Mouse (Mus musculus): Measurements from ENCODE around the gene Casp7.
A peak's percentile ranks its signal among the peaks of the same experiment; 100 is the strongest.
"Not testable (repeated sequence)": the region's sequence is repeated elsewhere in the genome, so short reads cannot be mapped to it uniquely, and the experiment has no call there.

Gene Casp7

DNA sequence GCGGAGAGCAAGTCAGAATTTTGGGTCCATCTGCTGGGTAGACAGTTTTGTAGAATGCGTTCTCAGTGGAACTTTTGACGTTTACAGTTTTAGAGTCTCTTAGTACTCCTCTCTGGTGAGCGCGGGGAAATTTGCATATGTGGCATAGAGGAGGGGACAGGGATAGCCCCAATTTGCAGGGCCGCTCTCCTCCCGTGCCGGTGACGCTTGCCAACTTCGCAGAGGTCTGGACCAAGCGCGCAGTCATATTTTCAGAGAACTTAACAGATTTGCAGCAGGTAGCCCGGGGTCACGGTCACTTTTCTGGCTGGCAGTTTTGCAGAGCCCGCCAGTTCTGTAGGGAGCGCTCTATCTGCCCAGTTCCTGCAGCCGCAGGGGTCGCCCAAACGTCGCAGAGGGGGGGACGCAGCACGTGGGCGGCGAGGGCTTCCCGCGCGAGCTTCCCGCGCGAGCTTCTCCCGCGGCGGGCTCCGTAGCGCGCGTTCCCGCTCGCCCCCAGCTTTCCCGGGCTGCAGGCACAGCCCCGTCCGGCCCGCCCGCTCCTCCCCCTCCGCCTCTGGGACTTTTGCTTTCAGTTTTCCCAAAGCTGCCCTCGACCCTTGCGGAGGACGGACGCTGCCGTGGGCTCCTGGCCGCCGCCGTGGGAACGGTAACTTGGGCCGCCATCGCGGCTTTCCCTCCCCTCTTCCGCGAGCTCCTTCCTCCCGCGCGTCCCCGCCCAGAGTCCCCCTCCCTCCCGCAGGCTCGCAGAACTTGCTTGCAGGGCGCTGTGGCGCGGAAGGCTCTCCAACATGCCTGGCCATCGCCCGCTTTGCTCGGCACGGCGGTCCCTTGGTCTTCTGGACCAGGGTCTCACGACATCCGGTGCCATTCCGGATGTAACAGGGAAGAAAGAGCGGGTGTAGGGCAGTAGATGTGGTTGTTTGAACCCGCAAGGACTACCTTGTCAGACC, at the start of gene Casp7:
Gene Casp7, plus strand, starts transcription at position 461 of the 953 bp plus-strand sequence.
- no peak for DNase-seq (ENCODE audit: low spot score)

DNA sequence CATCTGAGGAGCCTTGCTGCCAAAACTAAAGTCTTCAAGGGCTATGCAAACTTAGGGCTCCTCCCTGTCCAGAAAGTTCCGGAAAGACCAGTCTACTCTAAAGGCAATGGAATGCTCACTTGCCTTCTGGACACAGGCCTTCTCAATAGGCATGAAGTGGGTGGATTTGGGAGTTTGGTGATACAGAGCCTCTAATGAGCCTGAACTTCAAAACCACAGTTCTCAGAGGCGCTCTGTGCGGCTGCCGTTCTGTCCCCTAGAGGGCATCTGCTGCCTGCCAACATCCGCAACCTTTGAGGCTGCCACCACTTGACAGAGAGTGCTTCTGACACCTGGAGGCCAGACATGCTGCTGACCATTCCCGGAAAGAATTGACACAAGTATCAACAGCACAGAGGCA, 47.6 kb upstream of the Casp7 start:
- no peak for DNase-seq (ENCODE audit: low spot score)

GRCm38 (mm10) chr19:56353689-56354088, 43.2 kb upstream of the Casp7 start:
- DNase-seq (ENCODE audit: low spot score): no peak

- no peak for DNase-seq (ENCODE audit: low spot score)
Observed at GRCm38 (mm10) chr19:56355201-56355600, 41.7 kb upstream of the Casp7 start.

GRCm38 (mm10) chr19:56356480-56357373, 40.2 kb upstream of the Casp7 start:
- DNase-seq (ENCODE audit: low spot score): peak; percentile 42

- DNase-seq (ENCODE audit: low spot score): not testable (repeated sequence)
Observed at GRCm38 (mm10) chr19:56357374-56357708, 39.6 kb upstream of the Casp7 start.

- DNase-seq (ENCODE audit: low spot score): no peak
Observed at GRCm38 (mm10) chr19:56358890-56359289, 38.0 kb upstream of the Casp7 start.

GRCm38 (mm10) chr19:56363721-56364460, 33.0 kb upstream of the Casp7 start:
- no peak for DNase-seq (ENCODE audit: low spot score)

DNA sequence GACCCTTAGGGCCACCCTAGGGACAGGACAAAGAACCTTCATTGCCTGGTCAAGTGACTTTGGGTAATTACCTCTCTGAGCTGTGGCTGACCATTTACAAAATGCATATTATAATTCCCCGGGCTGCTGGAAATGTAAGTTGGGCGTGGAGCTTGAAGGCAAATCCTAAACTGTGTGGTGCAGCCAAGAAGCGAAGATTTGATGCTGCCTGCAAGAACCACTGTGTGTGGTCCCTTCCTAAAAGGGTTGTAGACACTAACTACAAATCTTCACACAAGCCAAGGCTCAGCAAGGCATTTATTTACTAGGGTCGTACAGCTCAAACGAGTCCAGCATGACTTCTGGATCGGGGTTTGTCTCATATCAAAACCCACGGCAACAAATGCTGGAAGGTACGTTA, 32.4 kb upstream of the Casp7 start:
- no peak for DNase-seq (ENCODE audit: low spot score)

GRCm38 (mm10) chr19:56366168-56366567, 30.8 kb upstream of the Casp7 start:
- DNase-seq (ENCODE audit: low spot score): no peak

GRCm38 (mm10) chr19:56366625-56367024, 30.3 kb upstream of the Casp7 start:
- no peak for DNase-seq (ENCODE audit: low spot score)

GRCm38 (mm10) chr19:56367778-56368177, 29.2 kb upstream of the Casp7 start:
- no peak for DNase-seq (ENCODE audit: low spot score)

- DNase-seq (ENCODE audit: low spot score): no peak
Observed at GRCm38 (mm10) chr19:56368912-56369311, 28.0 kb upstream of the Casp7 start.

- DNase-seq (ENCODE audit: low spot score): no peak
Observed at GRCm38 (mm10) chr19:56370389-56371150, 26.4 kb upstream of the Casp7 start.

GRCm38 (mm10) chr19:56372226-56372625, 24.7 kb upstream of the Casp7 start:
- no peak for DNase-seq (ENCODE audit: low spot score)

DNA sequence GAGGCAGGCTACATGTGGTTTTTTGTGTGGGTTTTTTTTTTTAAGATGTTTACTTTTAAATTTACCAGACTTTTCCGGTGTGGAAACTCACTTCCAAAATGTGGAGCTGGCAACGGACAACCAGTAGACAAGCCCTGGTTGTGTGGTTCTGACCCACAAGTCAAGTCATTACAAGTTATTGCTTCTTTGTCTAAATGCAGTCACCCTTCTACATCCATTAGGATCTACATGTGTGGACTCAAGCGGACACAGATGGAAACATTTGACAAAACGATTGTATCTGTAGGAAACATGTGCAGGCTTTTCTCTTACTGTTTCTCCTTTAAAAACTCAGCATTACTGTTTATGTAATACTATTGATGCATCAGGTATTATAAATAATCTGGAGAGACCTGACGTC, 23.7 kb upstream of the Casp7 start:
- no peak for DNase-seq (ENCODE audit: low spot score)

DNA sequence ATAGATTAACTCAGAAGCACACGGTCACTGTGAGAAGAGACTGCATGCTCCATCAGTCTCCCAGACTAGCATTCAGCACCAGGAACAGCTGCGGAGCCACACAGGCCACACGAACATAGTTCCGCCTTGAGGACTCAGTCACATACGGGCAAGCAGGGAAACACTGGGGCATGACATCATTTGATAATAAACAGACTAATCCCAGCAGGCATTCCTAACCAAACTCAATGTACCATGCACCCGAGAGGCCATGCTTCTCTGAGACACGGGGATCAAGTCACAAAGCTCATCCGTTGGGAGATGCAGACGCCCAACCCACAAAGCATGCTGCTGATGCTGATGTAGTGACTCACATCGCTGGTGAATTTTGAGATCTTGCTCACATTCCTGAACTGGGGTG, 22.9 kb upstream of the Casp7 start:
- no peak for DNase-seq (ENCODE audit: low spot score)

DNA sequence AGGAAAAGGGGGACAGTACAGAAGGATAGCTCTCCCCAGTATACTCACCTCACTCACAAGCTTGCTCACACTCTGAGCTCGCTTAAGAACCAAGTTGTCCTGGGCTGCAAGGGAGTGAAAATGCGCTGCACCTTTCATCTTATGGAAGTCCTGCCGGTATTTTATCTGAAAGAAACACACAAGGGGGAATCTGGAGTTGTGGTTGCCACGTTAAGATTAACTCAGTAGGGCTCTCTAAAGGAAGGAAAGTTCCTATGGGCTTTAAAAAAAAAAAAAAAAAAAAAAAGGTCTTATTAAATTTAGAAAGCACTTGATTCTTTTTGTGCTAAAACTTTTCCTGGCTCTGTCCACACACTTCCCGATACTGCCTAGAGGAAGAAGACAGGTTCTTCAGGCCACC, 18.9 kb upstream of the Casp7 start:
- no peak for DNase-seq (ENCODE audit: low spot score)

DNA sequence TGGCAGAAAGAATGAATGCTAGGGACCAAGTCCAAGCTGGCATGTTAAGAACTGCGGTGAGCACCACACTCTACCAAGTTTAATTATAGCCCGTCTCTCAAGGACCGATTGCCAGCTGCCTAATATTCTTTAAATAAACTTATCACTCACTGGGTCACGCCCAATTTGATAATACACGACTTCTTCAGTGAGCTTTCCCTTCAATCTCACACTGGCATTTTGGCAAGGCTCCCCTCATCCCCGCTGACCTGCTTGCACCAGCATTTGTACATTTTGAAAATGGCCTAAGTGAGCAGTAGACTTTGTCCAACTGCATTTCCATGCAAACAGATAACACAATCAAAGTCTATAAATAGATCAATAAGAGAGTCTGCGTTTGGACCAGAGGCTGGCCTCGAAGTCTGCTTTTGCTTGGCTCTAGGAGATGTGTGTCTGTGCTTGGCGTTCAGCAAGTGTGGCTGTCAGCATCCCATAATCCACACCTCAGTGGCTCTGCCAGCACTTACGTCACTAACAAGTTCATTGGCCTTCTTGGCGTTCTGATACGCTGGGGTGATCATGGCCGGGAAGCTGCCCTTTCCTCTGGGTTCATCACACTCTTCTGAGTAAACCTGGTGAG, 18.3 kb upstream of the Casp7 start:
- DNase-seq (ENCODE audit: low spot score): no peak

DNA sequence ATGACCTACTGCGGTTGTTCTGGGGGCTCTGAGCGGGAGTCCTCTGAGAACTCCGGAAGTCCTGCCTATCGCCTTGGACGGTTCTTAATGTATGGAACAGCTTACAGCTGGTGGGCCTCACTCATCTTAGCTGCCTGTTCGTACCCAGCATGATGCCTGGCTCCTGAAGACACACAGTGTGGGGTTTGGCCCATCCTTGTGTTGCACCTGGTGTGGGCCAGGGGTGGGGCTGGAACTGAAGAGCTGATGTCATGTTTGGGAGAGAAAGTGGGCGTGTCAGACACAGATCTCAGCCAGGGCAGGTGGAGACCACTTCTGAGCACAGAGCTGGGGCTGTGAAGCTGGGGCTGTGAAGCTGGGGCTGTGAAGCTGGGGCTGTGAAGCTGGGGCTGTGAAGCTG, 16.6 kb upstream of the Casp7 start:
- no peak for DNase-seq (ENCODE audit: low spot score)

DNA sequence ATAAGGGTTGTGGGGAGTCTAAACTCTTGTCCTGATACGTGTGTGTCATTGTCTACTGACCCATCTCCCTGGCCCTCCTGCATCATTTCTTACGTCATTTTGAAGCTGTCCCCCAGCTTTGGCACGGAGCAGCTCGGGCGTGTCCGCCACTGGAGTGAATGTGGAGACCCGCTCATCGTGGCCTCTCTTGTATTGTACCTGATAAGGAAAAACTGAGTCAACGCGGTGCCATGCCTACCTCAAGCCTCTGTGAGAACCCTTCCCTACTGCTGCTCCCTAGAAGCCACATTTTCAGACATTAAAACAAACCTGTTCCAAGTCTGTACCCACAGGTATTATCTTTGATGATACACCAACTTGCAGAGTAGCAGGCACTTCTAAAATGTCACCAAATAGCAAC, 15.5 kb upstream of the Casp7 start:
- no peak for DNase-seq (ENCODE audit: low spot score)

Measured in layer of hippocampus, adult 9-10 months (tissue).